Mouse (Mus musculus): ENCODE measurements around the gene Cck. TPM values are rescaled to one million over a fixed set of nuclear protein-coding genes. Genes with fewer than 3 reads are reported as not detected.

Cck gene
- 11.2 and 12.5 TPM in 2 replicates for polyA plus RNA-seq (2016; fragmentation: Nextera tagmentation; extraction: Ambion mirVana)

DNA sequence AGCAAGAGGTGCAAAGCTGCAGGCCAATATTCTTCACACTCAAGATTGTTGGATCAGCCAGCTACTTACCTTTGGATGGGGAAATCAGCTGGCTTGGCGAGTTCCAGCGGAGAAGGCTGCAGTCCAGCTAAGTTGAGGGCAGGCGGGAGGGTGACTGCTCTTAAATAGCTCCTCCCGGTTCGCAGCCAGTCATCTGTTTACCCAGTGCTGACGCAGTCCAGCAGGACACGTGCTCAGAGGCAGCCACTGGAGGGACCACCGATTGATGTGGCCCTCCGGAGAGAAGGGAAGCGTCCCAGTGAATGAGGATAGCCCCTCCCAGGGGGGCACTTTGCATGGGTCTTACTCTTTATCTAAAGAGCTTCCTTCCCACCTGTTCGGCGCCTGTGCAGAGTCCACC is at the start of gene Cck:
Cck (minus strand) TSS at position 166 of the 400 bp plus-strand sequence.
- WGBS, result 2% methylated on average over 12 of the region's 12 CpGs

DNA sequence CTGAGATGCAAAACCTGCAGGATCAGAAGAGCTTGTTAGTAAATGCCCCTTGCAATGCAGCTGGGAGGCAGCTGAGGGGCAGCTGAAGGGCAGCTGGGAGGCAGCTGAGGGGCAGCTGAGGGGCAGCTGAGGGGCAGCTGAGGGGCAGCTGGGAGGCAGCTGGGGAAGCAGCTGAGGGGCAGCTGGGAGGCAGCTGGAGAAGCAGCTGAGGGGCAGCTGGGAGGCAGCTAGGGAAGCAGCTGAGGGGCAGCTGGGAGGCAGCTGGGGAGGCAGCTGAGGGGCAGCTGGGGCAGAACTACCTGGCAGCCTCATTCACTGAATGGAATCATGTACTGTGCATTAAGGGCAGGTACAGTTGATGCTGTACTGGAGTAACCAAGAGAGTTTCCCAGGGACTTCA is 46.0 kb upstream of the Cck start:
- no peak overlapping the region for H3K4me3 ChIP-seq
- 0 out of 2 replicates have a peak overlapping the region, but pooled peaks have one; percentile 47 for H3K27ac ChIP-seq

More for the DNA sequence above, at the start of gene Cck:
- H3K27ac ChIP-seq, result no peak within 1 kb of the TSS
- peak; percentile 79 for DNase-seq (ENCODE audit: low spot score)
- H3K36me3 ChIP-seq, result no peaks in the 10 kb centered on the region
- peak within 1 kb of the TSS; percentile 52 for H3K4me3 ChIP-seq
- peaks cover 23% of the 10 kb centered on the region for H3K4me1 ChIP-seq
- no peaks in the 10 kb centered on the region for H3K9me3 ChIP-seq
- peaks cover 74% of the 10 kb centered on the region for H3K27me3 ChIP-seq (ENCODE audit: insufficient read depth, poor library complexity, severe bottlenecking)

GRCm38 (mm10) chr9:121532626-121533025 is 37.1 kb upstream of the Cck start:
- 85% methylated on average over 9 of the region's 9 CpGs for WGBS
- Histone ChIP-seq H3K27ac (no peak overlapping the region), H3K9me3 (no peaks in the 10 kb centered on the region; the same call in 1 of the 2 replicates), H3K4me1 (no peaks in the 10 kb centered on the region), H3K36me3 (no peaks in the 10 kb centered on the region), H3K4me3 (no peak overlapping the region), H3K27me3 (ENCODE audit: insufficient read depth, poor library complexity, severe bottlenecking) (no peaks in the 10 kb centered on the region)
- no peak for DNase-seq (ENCODE audit: low spot score)

More for the DNA sequence above, 46.0 kb upstream of the Cck start:
- Histone ChIP-seq H3K36me3 (no peaks in the 10 kb centered on the region), H3K27me3 (ENCODE audit: insufficient read depth, poor library complexity, severe bottlenecking) (no peaks in the 10 kb centered on the region), H3K4me1 (peaks cover 10% of the 10 kb centered on the region), H3K9me3 (no peaks in the 10 kb centered on the region; the same call in 1 of the 2 replicates)
- no peak for DNase-seq (ENCODE audit: low spot score)

GRCm38 (mm10) chr9:121528605-121529357 is 33.3 kb upstream of the Cck start:
- Histone ChIP-seq H3K4me3 (no peak overlapping the region), H3K36me3 (no peaks in the 10 kb centered on the region), H3K4me1 (no peaks in the 10 kb centered on the region), H3K27me3 (ENCODE audit: insufficient read depth, poor library complexity, severe bottlenecking) (no peaks in the 10 kb centered on the region), H3K9me3 (no peaks in the 10 kb centered on the region), H3K27ac (no peak overlapping the region)
- DNase-seq (ENCODE audit: low spot score), result no peak
- WGBS, result 63% methylated on average over 8 of the region's 8 CpGs

DNA sequence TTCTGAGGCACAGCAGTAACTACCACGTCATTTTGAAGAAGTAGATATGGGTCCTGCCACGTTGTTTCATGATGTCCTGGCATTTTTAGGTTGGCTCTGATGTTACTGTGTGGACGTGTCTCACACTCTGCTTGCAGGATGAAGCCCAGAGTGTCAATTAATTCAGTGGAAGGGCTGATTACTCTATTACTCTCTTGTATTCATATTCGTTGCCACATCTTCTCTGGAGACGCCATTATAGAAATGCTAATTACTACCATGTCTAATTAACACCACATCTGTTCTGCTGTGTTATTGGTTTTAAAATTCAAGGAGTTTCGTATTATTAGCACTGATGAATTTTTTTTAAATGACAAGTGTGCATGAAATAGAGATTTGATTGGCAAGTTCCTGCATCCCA is 30.7 kb upstream of the Cck start:
- Histone ChIP-seq H3K9me3 (no peaks in the 10 kb centered on the region), H3K27ac (no peak overlapping the region), H3K36me3 (no peaks in the 10 kb centered on the region), H3K4me3 (no peak overlapping the region), H3K4me1 (no peaks in the 10 kb centered on the region), H3K27me3 (ENCODE audit: insufficient read depth, poor library complexity, severe bottlenecking) (peaks cover 3% of the 10 kb centered on the region; the same call in 1 of the 2 replicates)
- WGBS, result 78% methylated on average over 6 of the region's 6 CpGs
- no peak for DNase-seq (ENCODE audit: low spot score)

GRCm38 (mm10) chr9:121520047-121520446 is 24.6 kb upstream of the Cck start:
- H3K27me3 ChIP-seq (ENCODE audit: insufficient read depth, poor library complexity, severe bottlenecking), result peaks cover 14% of the 10 kb centered on the region
- DNase-seq (ENCODE audit: low spot score), result no peak
- H3K9me3 ChIP-seq, result no peaks in the 10 kb centered on the region
- H3K4me1 ChIP-seq, result no peaks in the 10 kb centered on the region
- WGBS, result 75% methylated on average over 5 of the region's 5 CpGs
- H3K4me3 ChIP-seq, result no peak overlapping the region
- no peak overlapping the region for H3K27ac ChIP-seq
- no peaks in the 10 kb centered on the region for H3K36me3 ChIP-seq

- Histone ChIP-seq H3K27ac (no peak overlapping the region), H3K36me3 (no peaks in the 10 kb centered on the region), H3K9me3 (no peaks in the 10 kb centered on the region), H3K4me1 (0 out of 2 replicates have a peak, but pooled peaks cover 5% of the 10 kb centered on the region), H3K27me3 (ENCODE audit: insufficient read depth, poor library complexity, severe bottlenecking) (peaks cover 9% of the 10 kb centered on the region), H3K4me3 (no peak overlapping the region)
- no peak for DNase-seq (ENCODE audit: low spot score)
- WGBS, result 75% methylated on average over 5 of the region's 5 CpGs
Measured at GRCm38 (mm10) chr9:121514462-121514861, 19.0 kb upstream of the Cck start.

DNA sequence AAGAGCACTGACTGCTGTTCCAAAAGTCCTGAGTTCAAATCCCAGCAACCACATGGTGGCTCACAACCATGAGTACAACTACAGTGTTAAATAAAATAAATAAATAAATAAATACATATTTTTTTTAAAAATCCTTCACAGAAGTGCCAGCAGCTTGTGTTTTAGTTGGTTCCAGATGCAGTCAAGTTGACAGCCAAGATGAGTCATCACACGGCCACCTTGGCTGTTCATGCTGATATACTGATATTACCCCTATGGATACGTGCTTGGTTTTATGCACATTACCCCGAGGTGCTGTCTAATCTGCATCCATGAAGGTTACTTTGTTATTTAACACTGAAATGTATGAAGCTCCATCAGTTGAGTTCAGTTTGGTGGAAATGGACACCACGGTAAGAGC is 16.4 kb upstream of the Cck start:
- 0 out of 2 replicates have a peak, but pooled peaks cover 5% of the 10 kb centered on the region for H3K4me1 ChIP-seq
- no peak for DNase-seq (ENCODE audit: low spot score)
- H3K27me3 ChIP-seq (ENCODE audit: insufficient read depth, poor library complexity, severe bottlenecking), result peaks cover 5% of the 10 kb centered on the region
- H3K36me3 ChIP-seq, result no peaks in the 10 kb centered on the region
- H3K9me3 ChIP-seq, result no peaks in the 10 kb centered on the region
- H3K27ac ChIP-seq, result no peak overlapping the region
- no peak overlapping the region for H3K4me3 ChIP-seq
- WGBS, result 85% methylated on average over 4 of the region's 4 CpGs

DNA sequence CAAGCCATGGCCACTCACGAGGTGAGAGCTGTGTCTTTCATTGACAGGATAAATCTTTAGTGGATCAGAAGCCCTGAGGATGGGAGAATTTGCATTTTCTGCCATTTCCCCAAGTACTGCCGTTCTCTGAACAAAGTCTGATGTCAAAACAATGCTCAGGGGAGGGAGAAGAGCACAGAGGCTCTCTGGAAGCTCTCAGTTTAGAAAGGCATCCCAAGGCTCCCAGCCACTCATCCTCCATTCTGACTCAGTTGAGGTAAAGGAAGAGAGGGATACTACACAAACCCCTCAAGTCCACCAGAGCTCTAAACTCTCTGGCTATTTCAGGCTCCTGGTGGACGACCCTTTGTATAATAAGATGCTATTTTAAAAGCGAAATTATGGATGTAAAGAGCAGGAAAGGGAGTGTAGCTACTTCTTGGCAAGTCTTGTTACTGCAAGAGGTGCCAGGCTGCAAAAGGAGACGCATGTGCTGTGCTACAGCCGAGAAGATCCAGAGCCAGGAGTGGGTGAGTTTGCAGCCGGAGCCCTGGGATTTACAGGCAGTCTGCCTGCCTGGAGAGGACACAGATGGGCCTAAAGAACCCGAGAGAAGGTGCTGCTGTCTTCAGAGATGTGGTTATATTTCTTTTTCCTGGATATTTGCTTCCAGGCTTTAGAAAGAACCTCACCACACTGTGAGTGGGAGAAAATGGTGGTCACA is 11.1 kb upstream of the Cck start:
- Histone ChIP-seq H3K9me3 (no peaks in the 10 kb centered on the region), H3K4me1 (no peaks in the 10 kb centered on the region), H3K27me3 (ENCODE audit: insufficient read depth, poor library complexity, severe bottlenecking) (peaks cover 9% of the 10 kb centered on the region; the same call in 1 of the 2 replicates), H3K4me3 (no peak overlapping the region), H3K27ac (no peak overlapping the region), H3K36me3 (no peaks in the 10 kb centered on the region)
- 62% methylated on average over 8 of the region's 8 CpGs for WGBS
- no peak for DNase-seq (ENCODE audit: low spot score)

GRCm38 (mm10) chr9:121505346-121505745 is 9.9 kb upstream of the Cck start:
- H3K9me3 ChIP-seq, result no peaks in the 10 kb centered on the region
- peaks cover 9% of the 10 kb centered on the region; the same call in 1 of the 2 replicates for H3K27me3 ChIP-seq (ENCODE audit: insufficient read depth, poor library complexity, severe bottlenecking)
- H3K4me1 ChIP-seq, result no peaks in the 10 kb centered on the region
- H3K4me3 ChIP-seq, result no peak overlapping the region
- H3K27ac ChIP-seq, result no peak overlapping the region
- WGBS, result 93% methylated on average over 8 of the region's 8 CpGs
- DNase-seq (ENCODE audit: low spot score), result no peak
- no peaks in the 10 kb centered on the region for H3K36me3 ChIP-seq

GRCm38 (mm10) chr9:121496102-121496501 is 608 bp upstream of the Cck start:
- Histone ChIP-seq H3K27ac (no peak overlapping the region), H3K4me1 (peaks cover 23% of the 10 kb centered on the region), H3K4me3 (no peak overlapping the region; the same call in 1 of the 2 replicates), H3K36me3 (no peaks in the 10 kb centered on the region), H3K9me3 (no peaks in the 10 kb centered on the region), H3K27me3 (ENCODE audit: insufficient read depth, poor library complexity, severe bottlenecking) (peaks cover 73% of the 10 kb centered on the region)
- 25% methylated on average over 10 of the region's 10 CpGs for WGBS
- DNase-seq (ENCODE audit: low spot score), result no peak

DNA sequence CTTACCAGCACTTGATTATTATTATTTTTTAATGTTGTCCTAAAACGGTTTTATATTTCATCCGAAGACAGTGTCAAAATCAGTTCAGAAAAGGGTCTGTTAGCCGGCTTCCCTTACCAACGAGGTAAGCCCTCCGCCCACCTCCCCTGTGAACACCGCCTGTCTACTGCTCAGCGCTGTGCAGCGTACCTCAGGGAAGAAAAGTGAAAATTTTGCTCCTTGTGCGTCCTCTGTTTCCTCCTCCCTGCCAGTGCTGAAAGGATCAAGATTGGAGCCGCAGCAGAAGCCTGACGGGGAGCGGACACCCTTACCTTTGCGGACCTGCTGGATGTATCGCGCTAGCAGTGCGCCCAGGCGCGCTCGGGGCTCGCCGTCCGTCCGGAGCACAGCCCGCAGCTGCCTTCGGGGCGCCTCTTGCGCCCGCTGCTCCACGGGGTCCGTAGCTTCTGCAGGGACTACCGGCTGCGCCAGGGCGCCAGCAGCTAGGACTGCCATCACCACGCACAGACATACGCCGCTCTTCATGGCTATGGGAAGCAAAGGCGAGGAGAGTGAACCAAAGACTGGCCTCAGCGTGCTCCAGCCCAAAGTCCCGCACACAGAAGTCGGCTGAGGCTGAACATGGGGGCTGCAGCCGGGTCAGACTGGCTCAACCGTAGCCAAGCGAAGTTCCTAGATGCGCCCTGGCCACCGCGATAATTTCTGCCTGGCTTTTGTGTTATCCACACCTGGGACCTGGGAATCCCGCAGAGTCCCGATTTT is 1.3 kb downstream of the Cck start:
- Histone ChIP-seq H3K4me1 (peaks cover 23% of the 10 kb centered on the region), H3K4me3 (peak overlapping the region; percentile 52), H3K9me3 (no peaks in the 10 kb centered on the region), H3K27ac (no peak overlapping the region), H3K36me3 (no peaks in the 10 kb centered on the region), H3K27me3 (ENCODE audit: insufficient read depth, poor library complexity, severe bottlenecking) (peaks cover 80% of the 10 kb centered on the region)
- 2% methylated on average over 48 of the region's 48 CpGs for WGBS
- no peak for DNase-seq (ENCODE audit: low spot score)

All from heart, embryonic 10.5 days (tissue).